Mouse (Mus musculus): ENCODE data around the gene Sv2c.
A peak's percentile ranks its signal among the peaks of the same experiment; 100 is the strongest.
"Not testable (repeated sequence)": the region's sequence is repeated elsewhere in the genome, so short reads cannot be mapped to it uniquely, and the experiment has no call there.

Sv2c gene

GRCm38 (mm10) chr13:95968031-95968430 lies 164.3 kb downstream of the Sv2c start:
- not testable (repeated sequence) for DNase-seq (ENCODE audit: low spot score in 2 of 2)

- no peak for DNase-seq (ENCODE audit: low spot score in 2 of 2)
Measured at GRCm38 (mm10) chr13:95966791-95967190, 165.6 kb downstream of the Sv2c start.

- no peak for DNase-seq (ENCODE audit: low spot score in 2 of 2)
Measured at GRCm38 (mm10) chr13:95965596-95965995, 166.8 kb downstream of the Sv2c start.

- DNase-seq (ENCODE audit: low spot score in 2 of 2), result no peak
Measured at GRCm38 (mm10) chr13:95965162-95965561, 167.2 kb downstream of the Sv2c start.

GRCm38 (mm10) chr13:95964226-95964625 lies 168.2 kb downstream of the Sv2c start:
- no peak for DNase-seq (ENCODE audit: low spot score in 2 of 2)

- DNase-seq (ENCODE audit: low spot score in 2 of 2), result no peak
Measured at GRCm38 (mm10) chr13:95963671-95964070, 168.7 kb downstream of the Sv2c start.

GRCm38 (mm10) chr13:95961905-95962304 lies 170.5 kb downstream of the Sv2c start:
- no peak for DNase-seq (ENCODE audit: low spot score in 2 of 2)

GRCm38 (mm10) chr13:95961191-95961791 lies 171.1 kb downstream of the Sv2c start:
- DNase-seq (ENCODE audit: low spot score in 2 of 2), result no peak

GRCm38 (mm10) chr13:95960477-95961185 lies 171.7 kb downstream of the Sv2c start:
- no peak for DNase-seq (ENCODE audit: low spot score in 2 of 2)

GRCm38 (mm10) chr13:95959651-95960476 lies 172.5 kb downstream of the Sv2c start:
- DNase-seq (ENCODE audit: low spot score in 2 of 2), result no peak

GRCm38 (mm10) chr13:95957134-95957533 lies 175.2 kb downstream of the Sv2c start:
- DNase-seq (ENCODE audit: low spot score in 2 of 2), result no peak

- no peak for DNase-seq (ENCODE audit: low spot score in 2 of 2)
Measured at GRCm38 (mm10) chr13:95956327-95956781, 176.0 kb downstream of the Sv2c start.

- DNase-seq (ENCODE audit: low spot score in 2 of 2), result no peak
Measured at GRCm38 (mm10) chr13:95955204-95955603, 177.2 kb downstream of the Sv2c start.

GRCm38 (mm10) chr13:95953636-95954035 lies 178.7 kb downstream of the Sv2c start:
- DNase-seq (ENCODE audit: low spot score in 2 of 2), result no peak

- no peak for DNase-seq (ENCODE audit: low spot score in 2 of 2)
Measured at GRCm38 (mm10) chr13:95952263-95952662, 180.1 kb downstream of the Sv2c start.

- peak in 1 of 2 experiments; percentile 24 for DNase-seq (ENCODE audit: low spot score in 2 of 2)
Measured at GRCm38 (mm10) chr13:95951098-95951894, 181.1 kb downstream of the Sv2c start.

GRCm38 (mm10) chr13:95950434-95951091 lies 181.8 kb downstream of the Sv2c start:
- DNase-seq (ENCODE audit: low spot score in 2 of 2), result no peak

GRCm38 (mm10) chr13:95949356-95949755 lies 183.0 kb downstream of the Sv2c start:
- DNase-seq (ENCODE audit: low spot score in 2 of 2), result no peak

- DNase-seq (ENCODE audit: low spot score in 2 of 2), result no peak
Measured at GRCm38 (mm10) chr13:95948821-95949220, 183.6 kb downstream of the Sv2c start.

GRCm38 (mm10) chr13:95948394-95948793 lies 184.0 kb downstream of the Sv2c start:
- no peak for DNase-seq (ENCODE audit: low spot score in 2 of 2)

- DNase-seq (ENCODE audit: low spot score in 2 of 2), result no peak
Measured at GRCm38 (mm10) chr13:95945937-95946507, 186.4 kb downstream of the Sv2c start.

Measured in cerebellum, postnatal 4 days (tissue).